Mouse (Mus musculus) splenic B cell, adult 2 months (primary cell): ENCODE results near the gene Hsf4.
A peak's percentile ranks its signal among the peaks of the same experiment; 100 is the strongest.

Experiments
- DNase-seq: peaks from one replicate; pipeline ENCODE4 v3.0.0-alpha.2; 2011; ENCODE audit warnings: low read depth, low spot score
- H3K27me3 ChIP-seq: 2 replicates; pipeline ENCODE4 v1.6.1; 2012; ENCODE audit warnings: mild to moderate bottlenecking, low read length, moderate library complexity, mixed read lengths; ENCODE audit not compliant: control insufficient read depth, poor library complexity, insufficient read depth, severe bottlenecking
- H3K36me3 ChIP-seq: 2 replicates; pipeline ENCODE4 v1.6.1; 2012; ENCODE audit warnings: mild to moderate bottlenecking, low read length, moderate library complexity, mixed read lengths; ENCODE audit not compliant: control insufficient read depth, poor library complexity, insufficient read depth, severe bottlenecking

The Hsf4 gene

GRCm38 (mm10) chr8:105303396-105303795, 33.8 kb downstream of the Hsf4 start:
- peaks cover 12% of the 10 kb centered on the region for H3K36me3 ChIP-seq
- DNase-seq: no peak
- no peaks in the 10 kb centered on the region; the same call in 1 of the 2 replicates for H3K27me3 ChIP-seq

- H3K27me3 ChIP-seq: no peaks in the 10 kb centered on the region; the same call in 1 of the 2 replicates
Measured at GRCm38 (mm10) chr8:105303874-105304273, 34.3 kb downstream of the Hsf4 start.

GRCm38 (mm10) chr8:105304325-105305210, 35.0 kb downstream of the Hsf4 start:
- Histone ChIP-seq H3K36me3 (peaks cover 15% of the 10 kb centered on the region), H3K27me3 (no peaks in the 10 kb centered on the region; the same call in 1 of the 2 replicates)
- DNase-seq: no peak

More at GRCm38 (mm10) chr8:105303874-105304273, 34.3 kb downstream of the Hsf4 start:
- no peak for DNase-seq
- H3K36me3 ChIP-seq: peaks cover 13% of the 10 kb centered on the region

GRCm38 (mm10) chr8:105305211-105306145, 35.9 kb downstream of the Hsf4 start, which contains the start of gene Elmo3:
TSS of gene Elmo3 (plus strand) at chr8:105305601.
- peaks cover 15% of the 10 kb centered on the region for H3K36me3 ChIP-seq
- DNase-seq: peak; percentile 28
- no peaks in the 10 kb centered on the region; the same call in 1 of the 2 replicates for H3K27me3 ChIP-seq

- no peaks in the 10 kb centered on the region; the same call in 1 of the 2 replicates for H3K27me3 ChIP-seq
- no peak for DNase-seq
- H3K36me3 ChIP-seq: peaks cover 13% of the 10 kb centered on the region
Measured at GRCm38 (mm10) chr8:105306146-105306691, 36.6 kb downstream of the Hsf4 start.

- Histone ChIP-seq H3K27me3 (no peaks in the 10 kb centered on the region; the same call in 1 of the 2 replicates), H3K36me3 (peaks cover 6% of the 10 kb centered on the region)
- no peak for DNase-seq
Measured at GRCm38 (mm10) chr8:105307670-105308069, 38.1 kb downstream of the Hsf4 start.

- H3K27me3 ChIP-seq: no peaks in the 10 kb centered on the region; the same call in 1 of the 2 replicates
- peaks cover 4% of the 10 kb centered on the region for H3K36me3 ChIP-seq
- DNase-seq: no peak
Measured at GRCm38 (mm10) chr8:105308428-105308827, 38.8 kb downstream of the Hsf4 start.

- Histone ChIP-seq H3K36me3 (peaks cover 3% of the 10 kb centered on the region), H3K27me3 (no peaks in the 10 kb centered on the region; the same call in 1 of the 2 replicates)
- no peak for DNase-seq
Measured at GRCm38 (mm10) chr8:105309142-105309847, 39.7 kb downstream of the Hsf4 start.

- Histone ChIP-seq H3K27me3 (no peaks in the 10 kb centered on the region; the same call in 1 of the 2 replicates), H3K36me3 (peaks cover 3% of the 10 kb centered on the region)
- no peak for DNase-seq
Measured at GRCm38 (mm10) chr8:105310118-105310517, 40.5 kb downstream of the Hsf4 start.

- H3K27me3 ChIP-seq: no peaks in the 10 kb centered on the region; the same call in 1 of the 2 replicates
- H3K36me3 ChIP-seq: peaks cover 3% of the 10 kb centered on the region
- no peak for DNase-seq
Measured at GRCm38 (mm10) chr8:105311718-105312117, 42.1 kb downstream of the Hsf4 start.

GRCm38 (mm10) chr8:105312891-105313481, 43.4 kb downstream of the Hsf4 start:
- peaks cover 3% of the 10 kb centered on the region for H3K36me3 ChIP-seq
- DNase-seq: no peak
- H3K27me3 ChIP-seq: no peaks in the 10 kb centered on the region; the same call in 1 of the 2 replicates

- peaks cover 5% of the 10 kb centered on the region for H3K36me3 ChIP-seq
Measured at GRCm38 (mm10) chr8:105313622-105314402, 44.2 kb downstream of the Hsf4 start.

More at GRCm38 (mm10) chr8:105313622-105314402, 44.2 kb downstream of the Hsf4 start:
- no peak for DNase-seq
- H3K27me3 ChIP-seq: no peaks in the 10 kb centered on the region
